Mouse (Mus musculus) G1E (cell line): ENCODE data around the gene Smyd4.

ENCODE experiments used
- CTCF ChIP-seq: IDR thresholded peaks from 2 replicates; pipeline ENCODE4 v1.5.1; 2012; ENCODE audit warnings: low read depth, low read length, inconsistent platforms, mixed read lengths
- TAL1 ChIP-seq: conservative IDR thresholded peaks from 2 replicates; pipeline ENCODE4 v1.6.1; 2012; ENCODE audit warnings: low read depth, low read length, inconsistent platforms, mixed read lengths

DNA sequence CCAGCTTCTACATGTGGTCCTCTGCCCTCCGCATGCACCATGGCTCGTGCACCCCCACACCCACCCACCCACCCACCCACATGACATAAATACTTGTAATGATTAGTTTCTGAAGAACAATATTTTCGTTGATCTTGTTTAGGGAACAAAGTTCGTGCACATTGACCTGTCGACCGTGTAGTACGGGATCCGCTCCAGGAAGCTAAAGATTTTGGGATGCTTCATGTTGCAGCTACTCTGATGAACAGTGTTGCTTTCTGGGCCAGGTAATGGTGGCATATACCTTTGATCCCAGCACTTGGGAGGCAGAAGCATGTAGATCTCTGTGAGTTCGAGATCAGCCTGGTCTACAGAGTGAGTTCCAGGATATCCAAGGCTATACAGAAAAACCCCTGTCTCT lies 75.8 kb downstream of the Smyd4 start:
- no peak for TF ChIP-seq TAL1
- TF ChIP-seq CTCF = no peak
